Mouse (Mus musculus): Measurements from ENCODE around the gene Rhog. TPM values are rescaled to one million over a fixed set of nuclear protein-coding genes. Genes with fewer than 3 reads are reported as not detected.

Rhog gene
- 100 to 1,000 TPM; 448 to 461 TPM for total RNA-seq (2023)

DNA sequence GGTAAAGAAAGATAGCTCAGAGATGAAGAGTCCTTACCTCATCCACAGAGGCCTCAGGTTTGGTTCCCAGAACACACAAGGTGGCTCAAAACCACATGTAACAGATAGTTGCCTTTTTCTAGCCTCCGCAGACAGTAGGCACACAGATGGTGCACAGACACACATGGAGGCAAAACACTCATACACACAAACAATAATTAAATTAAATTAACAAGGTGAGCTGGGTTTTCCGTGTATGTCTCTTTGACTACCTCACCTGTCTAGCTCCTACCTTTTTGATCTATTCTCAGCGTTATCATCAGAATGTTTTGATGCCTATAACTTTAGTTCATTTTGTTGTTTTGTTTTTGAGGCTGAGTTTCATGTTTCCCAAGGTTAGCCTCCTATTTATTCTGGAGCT, at the start of gene Rhog:
TSS of gene Rhog (minus strand) at position 101 of the 400 bp plus-strand sequence.

DNA sequence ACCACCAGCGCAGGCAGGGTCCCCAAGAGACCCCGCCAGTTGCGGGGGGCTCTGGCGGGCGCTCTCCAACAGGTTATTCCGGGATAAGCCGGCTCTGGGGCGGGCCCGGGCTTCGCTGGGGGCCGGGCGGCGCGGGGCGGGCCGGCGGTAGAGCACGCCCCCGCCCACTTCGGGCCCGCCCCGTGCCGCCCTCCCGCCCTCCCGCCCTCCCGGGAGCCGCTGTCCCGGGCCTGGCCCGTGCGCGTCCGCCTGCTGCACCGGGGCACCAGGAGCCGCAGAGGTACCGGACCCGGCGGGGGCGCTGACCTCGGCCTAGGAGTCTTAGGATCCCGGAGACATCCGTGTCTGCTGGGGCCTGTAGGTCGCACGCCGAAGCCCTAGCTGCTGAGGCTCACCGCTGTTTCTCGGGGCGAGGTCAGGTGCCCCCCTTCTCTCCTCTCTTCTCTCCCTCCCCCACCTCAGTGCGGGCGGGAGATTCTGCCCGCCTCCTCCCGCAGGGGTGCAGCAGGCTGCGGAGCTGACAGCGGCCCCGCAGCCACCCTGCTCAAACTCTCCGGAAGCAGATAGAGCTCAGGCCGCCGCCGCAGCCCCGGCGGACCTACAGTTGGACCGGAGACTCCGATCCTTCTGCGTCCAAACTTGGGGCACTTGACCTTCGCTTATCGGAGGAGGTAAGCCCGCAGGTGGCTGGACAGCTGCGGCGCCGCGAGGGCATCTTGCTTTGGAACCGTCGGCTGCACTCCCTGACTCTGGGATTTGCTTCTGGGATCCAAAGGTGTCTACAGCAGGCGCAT, 11.9 kb upstream of the Rhog start, which contains the start of gene Stim1:
TSS of gene Stim1 (plus strand) at position 206 of the 794 bp plus-strand sequence.

DNA sequence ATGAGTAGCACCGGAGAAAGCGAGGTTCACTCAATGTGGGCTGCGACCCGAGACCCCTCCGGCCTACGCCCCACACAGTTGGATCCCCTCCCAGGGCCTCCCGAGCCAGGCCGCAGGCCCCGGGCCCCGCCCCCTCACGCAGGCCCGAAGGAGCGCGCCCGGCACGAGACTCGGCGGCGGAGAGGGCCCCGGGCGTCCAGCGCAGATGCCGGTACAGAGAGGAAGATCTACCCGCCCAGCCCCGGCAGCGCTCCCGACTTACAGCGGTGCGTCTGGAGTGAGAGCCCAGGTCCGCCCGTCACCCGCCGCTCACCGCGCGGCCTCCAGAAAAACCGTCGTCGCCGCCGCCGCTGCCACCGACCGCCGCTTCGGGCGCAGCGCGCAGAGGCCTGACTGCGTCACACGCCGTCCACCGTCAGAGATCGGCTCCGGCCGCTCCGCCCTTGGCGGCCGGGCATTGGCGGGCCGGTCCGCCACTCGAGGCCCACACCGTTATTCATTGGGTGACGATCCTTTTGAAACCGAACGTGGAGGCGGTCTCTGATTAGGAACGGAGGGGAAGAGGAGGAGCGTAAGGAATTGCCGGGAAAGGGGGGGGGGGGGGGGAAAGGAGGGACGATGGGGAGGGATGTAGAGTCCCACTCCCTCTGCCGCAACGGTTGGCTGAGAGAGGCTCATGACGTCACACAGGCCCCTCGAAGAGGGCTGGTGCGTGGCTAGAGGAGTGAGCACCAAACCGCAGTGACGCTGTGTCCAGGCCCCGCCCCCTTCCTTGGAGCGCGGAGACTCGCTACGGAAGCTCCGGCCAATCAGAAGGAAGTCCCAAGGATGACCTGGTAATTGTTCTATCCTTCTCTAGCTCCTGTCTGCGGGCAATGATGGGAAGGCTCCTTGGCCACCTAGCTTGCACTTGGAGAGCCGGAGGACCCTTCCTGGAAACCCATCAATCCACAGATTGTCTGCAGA, 45.8 kb downstream of the Rhog start, which contains the start of the genes Nup98 and Pgap2:
TSS of gene Nup98 (minus strand) at position 421 of the 966 bp plus-strand sequence.
TSS of gene Pgap2 (plus strand) at position 453 of the 966 bp plus-strand sequence.

Other genes with a start within 250 kb of the Rhog start
- gene Il18bp, start 237.4 kb downstream of the Rhog start, total RNA-seq (2023) = 10 to 100 TPM; 27.4 to 36.7 TPM
- gene Rnf121, start 190.6 kb downstream of the Rhog start, total RNA-seq (2023) = 10 to 100 TPM; 16.2 to 16.8 TPM
- gene Xndc1, start 190.5 kb downstream of the Rhog start, total RNA-seq (2023) = 10 to 100 TPM; 11.4 to 13.0 TPM
- gene Xntrpc, start 190.3 kb downstream of the Rhog start, total RNA-seq (2023) = 1 to 10 TPM in 1 of 2 experiments, under 1 TPM in 1; 0.11 to 1.1 TPM
- under 1 TPM in 1 of 2 experiments, not detected in 1; 0.98 TPM for gene Trpc2, start 172.9 kb downstream of the Rhog start, total RNA-seq (2023)
- gene Art1, start 154.3 kb downstream of the Rhog start, total RNA-seq (2023) = not detected
- gene Art5, start 146.6 kb downstream of the Rhog start, total RNA-seq (2023) = not detected
- not detected for gene Chrna10, start 139.2 kb downstream of the Rhog start, total RNA-seq (2023)
- gene Nup98, start 45.9 kb downstream of the Rhog start, total RNA-seq (2023) = 10 to 100 TPM; 60.2 to 65.2 TPM
- gene Pgap2, start 45.8 kb downstream of the Rhog start, total RNA-seq (2023) = 10 to 100 TPM; 36.8 to 41.9 TPM
- gene Stim1, start 11.8 kb upstream of the Rhog start, total RNA-seq (2023) = 10 to 100 TPM; 81.7 to 91.0 TPM
- gene Rrm1, start 185.6 kb upstream of the Rhog start, total RNA-seq (2023) = 10 to 100 TPM; 83.6 to 90.3 TPM
- not detected for gene Olfr543, start 225.6 kb upstream of the Rhog start, total RNA-seq (2023)
- not detected for gene Olfr544, start 232.3 kb upstream of the Rhog start, total RNA-seq (2023)
- gene Olfr545, start 243.5 kb upstream of the Rhog start, total RNA-seq (2023) = not detected